Mouse (Mus musculus) hematopoietic stem cell, adult 5-6 weeks (primary cell): Measurements from ENCODE around the gene Ssr1. TPM values are rescaled to one million over a fixed set of nuclear protein-coding genes. Genes with fewer than 3 reads are reported as not detected.

ENCODE experiments used
- ATAC-seq, 2 experiments: fragments of 125-278 bp in 1 of 2; replicated peaks in 1 of 2; 2 replicates each; pipeline ENCODE4 v1.8.0; 2016 to 2017; ENCODE audit warnings: inconsistent platforms in 2 of 2, mild to moderate bottlenecking in 2 of 2, moderate number of reproducible peaks in 2 of 2, low read depth in 1 of 2, moderate TSS enrichment in 1 of 2; ENCODE audit not compliant: low FRiP score in 2 of 2, poor library complexity in 2 of 2, severe bottlenecking in 2 of 2, insufficient read depth in 1 of 2, low TSS enrichment in 1 of 2
- total RNA-seq: library from RNA; stranded (forward); fragments of 172-1452, 232-1000 nt; gene quantifications from 2 replicates; pipeline ENCODE4 v1.2.3, GENCODE M21; 2017

Gene Ssr1
- total RNA-seq, 1 experiment from 2014 or later = 117 TPM

DNA sequence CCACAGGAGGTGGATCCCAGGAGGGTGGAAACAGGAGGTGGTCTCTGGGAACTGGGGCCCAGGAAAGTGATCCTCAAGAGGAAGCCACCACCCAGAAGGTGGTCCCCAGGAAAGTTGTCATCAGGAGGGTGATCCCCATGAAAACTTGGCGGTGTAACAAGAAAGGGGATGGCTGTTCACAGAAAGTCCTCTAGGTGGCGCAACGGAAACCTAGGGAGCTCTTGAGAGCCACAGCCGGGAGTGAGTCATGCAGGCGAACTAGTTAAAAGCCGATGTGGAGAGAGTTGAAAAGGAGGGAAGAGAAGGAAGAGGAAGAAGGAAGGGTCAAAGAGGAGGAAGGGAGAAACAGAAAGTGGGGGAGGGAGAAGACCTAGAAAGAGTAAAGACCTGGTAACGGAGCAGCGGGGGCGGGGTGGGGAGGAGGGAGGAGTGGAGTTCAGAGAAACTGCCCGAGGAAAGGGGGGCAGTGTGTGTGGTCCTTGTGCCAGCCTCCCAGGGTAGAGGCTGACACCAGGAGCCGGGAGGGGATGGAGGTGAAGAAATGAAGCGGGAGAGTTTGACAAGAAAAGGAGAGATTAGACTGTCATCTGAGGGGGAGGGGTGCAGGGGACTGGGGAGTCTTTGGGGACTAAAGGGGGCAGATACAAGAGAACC, 30.5 kb downstream of the Ssr1 start:
- ATAC-seq = peak; percentile 55 to 60; a peak in 3 of 4 replicates

DNA sequence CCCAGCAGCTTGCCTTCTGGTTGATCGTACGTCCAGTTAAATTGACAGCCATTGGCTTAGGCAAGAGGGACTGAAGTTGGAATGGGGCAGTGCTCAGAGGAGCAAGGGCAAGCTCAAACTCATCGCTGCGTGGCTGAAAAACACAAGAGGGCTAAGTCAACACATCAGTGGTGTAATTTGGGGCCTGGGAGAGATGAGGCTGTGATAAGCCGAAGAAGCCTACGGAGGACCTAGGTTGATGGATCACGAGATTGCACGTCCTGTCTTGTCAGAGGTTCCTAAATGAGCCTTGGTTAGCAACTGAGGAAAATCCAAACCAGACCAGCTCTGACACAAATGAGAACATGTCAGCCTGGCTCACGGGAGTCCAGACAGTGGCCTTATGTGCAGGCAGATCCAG, 31.5 kb downstream of the Ssr1 start:
- ATAC-seq = no peak

DNA sequence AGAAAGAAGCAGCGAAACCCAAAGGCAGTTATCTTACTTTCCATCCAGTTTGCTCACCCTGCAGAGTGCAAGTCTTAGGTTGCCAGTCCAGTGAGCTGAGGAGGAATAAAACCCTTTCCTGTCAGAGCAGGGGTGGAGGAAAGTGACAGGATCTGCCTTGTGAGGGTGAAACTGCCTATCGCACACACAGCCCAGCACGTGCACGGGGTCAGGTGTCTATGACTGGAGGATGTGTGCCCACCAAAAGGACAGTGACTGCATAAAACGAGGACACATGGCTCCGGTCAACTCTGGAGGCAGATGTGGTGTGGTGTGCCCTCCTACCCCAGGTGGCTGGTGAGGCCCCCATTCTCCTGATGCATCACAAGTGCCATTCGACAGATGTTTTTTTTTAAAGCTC, 34.1 kb downstream of the Ssr1 start:
- ATAC-seq = no peak

DNA sequence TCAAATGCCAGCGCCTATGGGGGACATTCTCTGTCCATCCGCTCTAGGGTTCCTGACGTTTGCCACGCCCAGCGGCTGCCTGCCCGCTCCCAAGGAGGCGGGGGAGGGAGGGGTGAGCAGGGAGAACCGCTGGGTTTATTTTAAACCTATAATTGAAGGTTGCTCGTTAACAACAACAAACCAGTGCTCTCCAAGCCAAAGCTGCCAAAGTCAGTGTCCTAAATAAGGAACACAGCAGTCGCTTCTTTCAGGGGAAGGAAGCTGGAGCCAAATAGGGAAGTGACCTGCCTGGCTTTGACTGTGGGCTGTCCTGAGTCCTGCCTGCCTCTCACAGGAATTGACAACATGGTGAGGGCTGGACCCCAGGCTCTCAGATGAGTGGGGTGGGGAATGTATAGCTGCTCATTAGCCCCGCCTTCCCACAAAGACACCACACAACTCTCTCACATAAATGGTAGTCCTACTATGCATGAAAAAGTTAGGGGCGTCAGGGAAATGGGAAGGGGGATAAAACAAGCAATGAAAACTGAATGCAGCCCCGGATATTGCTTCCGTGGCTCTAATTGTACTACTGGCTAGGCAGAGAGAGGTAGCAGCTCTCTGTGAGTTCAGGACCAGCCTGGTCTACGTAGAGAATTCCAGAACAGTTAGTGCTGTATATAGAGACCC, 34.6 kb downstream of the Ssr1 start:
- ATAC-seq = peak; percentile 56 to 65

DNA sequence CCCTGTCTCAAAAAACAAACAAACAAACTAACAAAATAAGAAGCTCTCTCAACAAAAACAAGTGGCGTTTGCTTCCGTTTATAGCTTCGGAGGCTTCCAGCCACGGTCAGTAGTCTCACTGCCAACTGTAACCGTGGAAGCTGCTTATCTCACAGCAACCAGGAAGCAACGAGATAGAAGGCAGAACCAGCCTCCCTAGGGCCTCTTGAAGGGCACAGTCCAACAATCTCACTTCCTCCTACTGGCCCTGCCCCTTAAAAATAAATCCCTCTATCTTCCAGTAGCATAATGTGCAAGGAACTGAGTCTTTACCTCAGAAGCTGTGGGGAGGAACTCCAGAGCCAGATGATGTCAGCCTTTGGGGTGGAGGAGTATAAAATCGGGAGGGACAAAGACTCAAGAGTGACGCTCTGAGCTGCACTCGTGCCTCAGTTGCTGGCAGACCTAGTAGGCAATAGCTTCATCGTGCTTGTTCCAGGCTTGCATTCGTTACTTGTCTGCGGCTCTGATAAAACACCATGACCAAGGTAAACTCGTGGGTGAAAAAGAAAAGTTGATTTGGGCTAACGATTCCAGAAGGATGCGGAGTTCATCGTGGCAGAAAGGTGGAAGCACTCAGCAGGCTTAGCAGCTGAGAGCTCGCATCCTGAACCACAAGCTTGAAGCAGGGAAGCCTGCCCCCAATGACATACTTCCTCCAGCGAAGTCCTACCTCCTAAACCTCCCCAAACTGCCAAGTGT, 35.3 kb downstream of the Ssr1 start:
- ATAC-seq = peak; percentile 26 to 33; a peak in 2 of 4 replicates

DNA sequence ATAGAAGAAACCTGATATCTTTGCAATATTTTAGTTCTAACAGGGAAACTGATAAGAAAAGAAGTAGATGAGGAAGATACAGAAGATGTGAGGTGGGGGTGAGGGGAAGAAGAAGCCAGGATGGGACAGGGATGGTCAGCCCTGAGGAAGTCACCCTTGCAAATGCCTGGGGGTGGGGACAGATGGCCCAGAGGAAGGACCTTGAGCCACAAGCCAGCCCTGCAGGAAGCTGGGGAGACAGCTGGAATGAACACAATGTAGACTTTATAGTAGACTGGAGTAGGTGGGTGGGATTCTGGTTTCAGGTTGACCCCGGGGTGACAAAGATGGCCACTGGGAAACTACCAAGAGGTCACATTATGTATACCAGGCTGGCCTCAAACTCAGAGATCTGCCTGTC, 39.7 kb downstream of the Ssr1 start:
- ATAC-seq = no peak

DNA sequence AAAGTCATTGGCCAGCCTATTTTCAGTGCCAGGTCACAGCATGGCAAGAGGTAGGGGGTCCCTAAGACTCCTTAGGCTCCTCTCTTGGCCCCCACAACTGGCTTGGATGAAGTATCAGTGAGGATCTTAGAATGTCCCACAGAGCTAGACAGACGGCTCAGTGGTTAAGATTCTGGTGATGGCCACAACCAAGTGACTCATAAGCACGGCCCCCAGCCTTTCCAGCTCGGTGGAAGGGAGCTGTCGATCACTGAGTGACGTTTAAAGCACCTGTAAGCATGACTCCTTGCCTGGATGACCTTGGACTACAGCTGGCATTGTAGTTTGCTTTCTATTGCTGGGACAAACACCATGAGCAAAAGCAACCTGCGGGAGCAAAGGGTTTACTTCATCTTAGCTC, 41.0 kb downstream of the Ssr1 start:
- ATAC-seq = no peak

DNA sequence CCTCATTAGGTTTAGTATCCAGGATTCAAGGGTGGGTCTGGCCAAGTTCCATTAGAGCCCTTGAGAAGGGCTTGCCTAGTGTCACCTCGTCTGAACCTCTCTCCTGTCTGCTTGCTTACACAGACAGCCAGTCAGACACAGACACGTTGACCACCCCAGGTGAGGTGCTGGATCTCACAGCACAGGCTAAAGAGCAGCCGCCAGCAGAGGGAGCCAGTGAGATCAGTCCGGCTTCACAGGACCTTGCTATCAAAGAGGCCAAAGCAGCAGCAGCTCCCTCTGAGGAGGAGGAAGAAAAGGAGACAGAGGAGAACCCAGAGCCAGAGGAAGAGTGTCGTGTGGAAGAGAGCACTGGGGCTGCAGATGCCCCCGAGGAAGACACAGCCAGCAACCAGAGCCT, 47.3 kb downstream of the Ssr1 start:
- peak; percentile 37 to 63; a peak in 2 of 4 replicates for ATAC-seq

DNA sequence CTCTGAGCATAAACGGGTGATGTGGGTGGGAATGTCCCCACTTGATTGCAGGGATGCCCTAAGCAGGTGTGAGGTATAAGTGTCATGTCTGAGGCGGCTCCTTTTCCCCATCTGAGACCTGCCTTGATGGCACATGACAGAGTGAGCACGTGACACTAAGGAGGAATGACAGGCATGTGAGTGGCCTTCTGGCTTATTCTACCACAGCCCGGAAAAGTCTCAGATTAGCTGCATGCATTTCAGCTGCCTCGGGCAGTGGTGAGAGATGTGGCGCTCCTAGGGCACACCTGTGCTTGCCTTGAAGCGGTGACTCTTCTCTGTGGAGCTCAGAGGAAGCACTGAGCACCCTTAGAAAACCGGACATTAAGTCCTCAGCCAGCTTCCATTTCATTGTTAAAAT, 48.6 kb downstream of the Ssr1 start:
- ATAC-seq = no peak

DNA sequence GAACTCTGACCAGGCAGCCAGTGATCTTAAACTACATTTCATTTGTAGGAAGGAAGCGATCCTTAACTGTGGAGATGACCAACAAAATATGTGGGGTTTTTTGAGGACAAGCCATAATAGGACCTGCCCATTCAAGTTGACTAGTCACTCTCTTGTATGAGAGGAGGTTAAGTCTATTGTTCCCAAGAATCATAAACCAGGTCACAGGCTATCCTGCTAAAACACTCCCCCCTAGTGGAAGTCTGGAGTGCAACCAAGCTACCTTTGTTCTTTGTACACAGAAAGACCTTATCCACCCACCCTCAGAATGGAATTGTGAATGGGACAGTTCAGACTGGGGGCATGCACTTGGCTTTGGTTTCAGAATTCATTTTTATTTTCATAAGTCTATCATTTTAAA, 49.7 kb downstream of the Ssr1 start:
- no peak for ATAC-seq

DNA sequence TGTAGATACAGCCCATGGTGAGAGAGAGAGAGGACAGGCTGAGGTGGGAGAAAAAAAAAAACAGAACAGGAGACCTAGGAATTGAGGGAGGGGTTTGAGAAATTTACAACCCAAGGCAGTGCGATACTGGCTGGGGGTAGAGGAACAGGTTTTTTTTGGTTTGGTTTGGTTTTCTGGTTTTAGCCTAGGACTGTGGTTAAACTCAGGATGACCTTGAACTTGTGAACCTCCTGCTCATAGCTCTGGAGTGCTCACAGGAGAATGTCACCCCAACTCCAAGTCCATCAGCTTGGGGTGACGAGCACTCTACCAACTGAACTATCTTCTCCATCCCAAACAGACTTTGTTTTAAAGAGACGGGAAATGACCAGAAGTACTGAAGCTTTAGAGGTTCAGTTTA, 50.6 kb downstream of the Ssr1 start:
- ATAC-seq = no peak

DNA sequence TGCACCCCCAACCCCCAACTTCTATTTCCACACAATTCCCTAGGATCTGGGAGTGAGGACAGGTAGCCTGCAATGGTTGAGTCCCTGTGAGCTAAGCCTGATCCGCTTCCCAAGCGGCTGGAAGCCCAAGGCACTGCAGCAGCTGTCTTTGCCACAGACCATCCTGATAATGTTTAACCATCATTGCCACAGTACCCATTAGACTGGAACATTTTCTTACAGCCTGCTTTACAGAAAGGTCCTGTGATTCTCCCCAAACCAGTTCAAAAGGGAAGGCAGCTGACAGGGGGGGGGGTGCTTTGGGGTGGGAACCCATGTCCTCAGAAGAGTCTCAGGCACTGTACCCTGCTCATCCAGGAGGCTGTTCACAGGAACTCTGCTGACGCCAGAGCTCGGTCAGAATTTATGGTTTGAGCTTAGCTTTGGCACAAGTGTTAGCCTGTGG, 51.1 kb downstream of the Ssr1 start:
- no peak for ATAC-seq

DNA sequence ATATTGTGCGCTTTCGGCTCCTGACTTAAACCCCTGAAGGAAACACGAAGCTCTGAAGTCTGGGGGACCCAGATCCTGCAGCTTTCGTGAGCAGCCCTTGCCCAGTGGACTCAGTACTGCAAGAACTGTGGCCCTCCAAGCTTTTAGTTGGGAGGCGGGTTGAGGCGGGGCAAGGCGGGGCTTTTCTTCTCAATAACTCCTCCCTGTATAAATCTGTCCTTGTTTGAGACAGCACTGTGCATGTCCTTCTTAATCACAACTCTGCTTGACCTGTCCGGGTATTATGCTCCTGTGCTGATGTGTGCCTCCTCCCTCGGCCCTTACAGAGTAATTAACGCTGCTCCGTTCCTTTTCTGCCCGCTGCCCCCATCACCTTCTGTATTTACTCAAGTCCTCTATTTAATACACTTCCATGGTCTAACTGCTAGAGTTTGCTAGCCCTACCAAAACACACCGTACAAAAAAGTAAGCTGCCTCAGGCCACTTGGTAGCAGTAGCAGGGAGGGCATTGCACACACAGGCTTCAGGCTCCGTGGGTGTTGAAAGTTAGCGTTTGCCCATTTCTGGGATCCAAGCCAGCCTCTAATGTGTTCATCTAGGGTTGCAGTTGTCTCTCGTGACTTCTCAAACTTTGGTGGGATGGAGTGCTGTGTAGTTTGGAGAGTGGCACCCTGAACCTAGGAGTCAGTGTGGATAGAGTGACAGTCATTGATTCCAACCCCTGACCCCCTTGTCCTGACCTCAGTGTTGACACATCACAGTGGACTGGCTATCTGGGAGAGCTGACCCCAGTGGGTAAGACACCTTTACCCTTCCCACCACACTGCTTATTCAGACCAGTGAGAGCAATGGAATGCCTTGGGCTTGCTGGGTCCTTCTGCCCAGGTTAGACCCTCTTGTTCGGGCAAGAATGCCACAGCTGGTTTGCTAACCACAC, 51.8 kb downstream of the Ssr1 start:
- ATAC-seq = no peak

DNA sequence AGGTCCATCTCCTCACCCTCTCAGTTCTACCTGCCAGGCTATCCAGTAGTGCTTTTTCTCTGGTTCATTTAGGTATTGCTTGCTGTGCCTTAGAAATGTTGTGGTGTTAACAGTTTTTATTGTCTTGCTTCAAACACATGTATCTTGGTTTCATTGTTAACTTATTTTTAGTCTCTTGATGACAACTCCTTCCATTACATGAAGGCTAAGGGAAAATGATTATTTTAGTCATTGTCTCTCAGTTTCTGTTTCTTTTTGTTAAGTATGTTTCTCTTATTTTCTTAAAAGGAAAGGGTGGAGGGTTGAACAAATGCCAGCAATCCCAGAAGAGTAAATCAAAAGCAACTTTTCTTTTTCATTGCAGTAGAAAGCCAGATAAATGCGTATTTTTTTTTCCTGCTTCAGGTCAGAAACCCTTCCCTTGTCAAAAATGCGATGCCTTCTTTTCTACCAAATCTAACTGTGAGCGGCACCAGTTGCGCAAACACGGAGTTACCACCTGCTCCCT, 52.8 kb downstream of the Ssr1 start:
- no peak for ATAC-seq

DNA sequence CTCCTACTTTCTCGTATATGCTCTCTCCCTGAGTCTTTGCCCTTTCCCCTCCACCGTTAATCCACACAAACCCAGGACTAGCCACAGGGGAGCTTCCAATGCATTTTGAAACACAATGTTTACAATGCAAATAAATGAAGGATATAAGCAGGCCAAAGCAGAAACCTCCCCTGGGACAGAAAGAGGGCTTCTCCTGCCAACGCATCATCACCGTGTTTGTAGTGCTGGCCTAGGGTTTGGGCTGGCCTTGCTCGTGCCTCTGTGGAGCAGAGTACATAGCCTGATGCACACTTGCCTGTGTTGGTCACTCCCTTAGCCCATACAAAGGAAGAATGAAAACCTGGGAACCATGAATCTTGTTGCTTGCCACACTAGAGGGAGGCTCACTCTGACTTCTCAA, 53.4 kb downstream of the Ssr1 start:
- ATAC-seq = no peak

DNA sequence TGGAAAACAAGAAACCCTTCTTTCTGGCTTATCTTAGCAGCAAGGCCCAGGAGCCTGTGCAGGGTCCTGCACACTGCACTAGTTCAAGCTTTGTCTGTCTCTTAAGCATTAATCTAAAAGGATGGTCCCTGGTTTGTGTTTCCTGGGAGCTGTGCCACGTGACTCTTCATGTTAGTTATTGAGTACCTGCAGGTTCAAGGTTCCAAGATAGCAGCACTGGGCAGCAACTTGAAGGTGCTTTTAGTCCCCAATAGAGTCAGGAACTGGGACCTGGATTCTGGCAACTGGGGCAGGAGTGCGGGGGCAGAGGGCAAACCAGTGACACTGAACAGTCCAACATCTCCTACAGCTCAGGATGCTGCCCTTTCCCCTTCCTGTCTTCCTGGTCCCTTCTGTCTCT, 53.9 kb downstream of the Ssr1 start:
- ATAC-seq = no peak

DNA sequence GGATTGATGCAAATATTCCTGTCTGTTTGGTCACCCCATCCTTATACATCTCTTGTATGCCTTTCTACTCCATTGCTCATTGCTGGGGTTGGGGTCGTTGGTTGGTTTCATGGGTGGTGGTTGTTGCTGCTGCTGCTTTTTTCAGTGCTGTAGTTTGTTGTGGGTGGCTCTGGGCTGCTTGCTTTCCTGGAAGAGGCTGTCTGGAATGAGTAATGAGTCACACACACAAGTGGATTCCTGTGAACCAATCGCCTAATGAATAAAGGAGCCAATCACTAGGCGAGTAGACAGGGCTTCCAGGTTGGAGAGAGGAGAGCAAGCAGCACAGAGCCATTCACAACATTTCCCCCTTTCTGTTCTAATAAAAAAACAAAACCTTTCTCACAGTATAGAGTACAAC, 57.7 kb downstream of the Ssr1 start:
- ATAC-seq = no peak
